Mouse (Mus musculus): ENCODE results near the gene G430095P16Rik.
A peak's percentile ranks its signal among the peaks of the same experiment; 100 is the strongest.

Gene G430095P16Rik

GRCm38 (mm10) chr8:84722530-84722849 lies 317 bp upstream of the G430095P16Rik start:
- no peak for DNase-seq (ENCODE audit: low spot score)

- DNase-seq (ENCODE audit: low spot score) = no peak
These were observed 729 bp downstream of the G430095P16Rik start for GRCm38 (mm10) chr8:84723571-84723900.

- no peak for DNase-seq (ENCODE audit: low spot score)
These were observed 1.9 kb downstream of the G430095P16Rik start for GRCm38 (mm10) chr8:84724683-84725082.

- DNase-seq (ENCODE audit: low spot score) = no peak
These were observed 2.6 kb downstream of the G430095P16Rik start for GRCm38 (mm10) chr8:84725246-84725940.

GRCm38 (mm10) chr8:84725941-84726259 lies 3.1 kb downstream of the G430095P16Rik start:
- DNase-seq (ENCODE audit: low spot score) = peak; percentile 90

GRCm38 (mm10) chr8:84728474-84728873 lies 5.7 kb downstream of the G430095P16Rik start:
- DNase-seq (ENCODE audit: low spot score) = no peak

- no peak for DNase-seq (ENCODE audit: low spot score)
These were observed 7.1 kb downstream of the G430095P16Rik start for GRCm38 (mm10) chr8:84729921-84730362.

- no peak for DNase-seq (ENCODE audit: low spot score)
These were observed 7.9 kb downstream of the G430095P16Rik start for GRCm38 (mm10) chr8:84730541-84731370.

GRCm38 (mm10) chr8:84731371-84732177 lies 8.8 kb downstream of the G430095P16Rik start:
- DNase-seq (ENCODE audit: low spot score) = peak; percentile 50

GRCm38 (mm10) chr8:84732545-84732944 lies 9.7 kb downstream of the G430095P16Rik start:
- no peak for DNase-seq (ENCODE audit: low spot score)

GRCm38 (mm10) chr8:84732996-84733395 lies 10.2 kb downstream of the G430095P16Rik start:
- DNase-seq (ENCODE audit: low spot score) = no peak

GRCm38 (mm10) chr8:84733959-84734358 lies 11.2 kb downstream of the G430095P16Rik start:
- no peak for DNase-seq (ENCODE audit: low spot score)

- DNase-seq (ENCODE audit: low spot score) = no peak
These were observed 11.9 kb downstream of the G430095P16Rik start for GRCm38 (mm10) chr8:84734680-84735079.

- no peak for DNase-seq (ENCODE audit: low spot score)
These were observed 12.8 kb downstream of the G430095P16Rik start for GRCm38 (mm10) chr8:84735597-84735996.

GRCm38 (mm10) chr8:84736521-84736920 lies 13.7 kb downstream of the G430095P16Rik start:
- DNase-seq (ENCODE audit: low spot score) = peak; percentile 67

GRCm38 (mm10) chr8:84737608-84738007 lies 14.8 kb downstream of the G430095P16Rik start:
- DNase-seq (ENCODE audit: low spot score) = peak; percentile 63

GRCm38 (mm10) chr8:84738266-84738665 lies 15.5 kb downstream of the G430095P16Rik start:
- DNase-seq (ENCODE audit: low spot score) = no peak

GRCm38 (mm10) chr8:84738715-84739400 lies 16.1 kb downstream of the G430095P16Rik start:
- DNase-seq (ENCODE audit: low spot score) = no peak

GRCm38 (mm10) chr8:84739401-84739742 lies 16.6 kb downstream of the G430095P16Rik start:
- DNase-seq (ENCODE audit: low spot score) = no peak

GRCm38 (mm10) chr8:84740895-84741843 lies 18.4 kb downstream of the G430095P16Rik start:
- no peak for DNase-seq (ENCODE audit: low spot score)
